11 mouse cellular contexts compared by ENCODE assay signal in the genomic region with DNA sequence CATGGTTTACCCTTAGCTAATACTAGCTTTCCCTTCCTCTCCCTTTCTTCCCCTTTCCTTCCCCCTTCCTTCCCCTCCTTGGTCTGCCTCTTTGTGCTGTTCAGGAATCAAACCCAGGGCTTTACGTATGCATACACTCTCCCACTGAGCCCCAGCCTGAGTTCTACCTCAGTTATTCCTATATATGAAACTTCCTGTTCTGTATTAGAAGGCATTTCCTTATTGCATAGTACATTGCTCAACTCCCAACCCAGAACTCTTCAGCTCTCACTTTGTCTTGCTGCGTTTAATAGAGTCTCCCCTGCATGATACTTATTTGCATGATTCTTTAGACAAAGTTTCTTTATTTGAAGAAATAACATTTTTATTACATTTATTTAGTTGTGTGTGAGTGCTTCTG.
"Had no signal": no experiment of that assay in that cellular context is flagged by ENCODE, and none has a peak within 500 bp of the region (broad histone marks: within the 10 kb centered on the region; RNA-seq: fewer than 3 reads in every experiment).

No protein-coding gene starts in this region.

- H3K9ac ChIP-seq: liver, embryonic 12.5 days had no signal

- DNase-seq: kidney, adult 18-20 months; kidney, postnatal 10 days; right cerebral cortex, adult 18-20 months; right cerebral cortex, postnatal 25 days; thymus, adult 18-20 months; thymus, postnatal 14 days had no signal

- H3K4me1 ChIP-seq: liver, embryonic 12.5 days; midbrain, embryonic 10.5 days had no signal

- ATAC-seq: liver, embryonic 12.5 days; midbrain, embryonic 16.5 days had no signal

- H3K27me3 ChIP-seq: liver, embryonic 12.5 days had no signal

- H3K4me3 ChIP-seq: left cerebral cortex, adult 2 months; limb, embryonic 10.5 days; liver, embryonic 12.5 days; midbrain, embryonic 10.5 days had no signal

- H3K9me3 ChIP-seq: limb, embryonic 10.5 days; liver, embryonic 12.5 days; midbrain, embryonic 10.5 days had no signal

- H3K36me3 ChIP-seq: limb, embryonic 10.5 days; liver, embryonic 12.5 days; midbrain, embryonic 10.5 days had no signal

- H3K4me2 ChIP-seq: liver, embryonic 12.5 days had no signal

- H3K27ac ChIP-seq: left cerebral cortex, adult 2 months; limb, embryonic 10.5 days; liver, embryonic 12.5 days; midbrain, embryonic 10.5 days had no signal
